Mouse (Mus musculus) heart, embryonic 16.5 days (tissue): ENCODE measurements around the gene Ttc41. TPM values are rescaled to one million over a fixed set of nuclear protein-coding genes. Genes with fewer than 3 reads are reported as not detected.

Source experiments
- ATAC-seq: fragments of 200-750 bp; cut with Nextera tagmentation; replicated peaks from 2 replicates; pipeline ENCODE4 v1.8.0; 2017; ENCODE audit warnings: moderate number of reproducible peaks; ENCODE audit not compliant: insufficient read depth, low FRiP score; ENCODE audit errors: extremely low read depth
- H3K27ac ChIP-seq: fragments of 300-500 bp; sonication (generic); 2 replicates; pipeline ENCODE4 v1.5.1; 2014; ENCODE audit warnings: mild to moderate bottlenecking, low read length, control low read depth, moderate library complexity
- H3K27me3 ChIP-seq: fragments of 300-500 bp; sonication (generic); 2 replicates; pipeline ENCODE4 v1.6.1; 2014; ENCODE audit warnings: low read length, mixed read lengths; ENCODE audit not compliant: control insufficient read depth, insufficient read depth
- H3K36me3 ChIP-seq: fragments of 300-500 bp; sonication (generic); 2 replicates; pipeline ENCODE4 v1.6.1; 2014; ENCODE audit not compliant: control insufficient read depth, insufficient read depth
- H3K4me1 ChIP-seq: fragments of 300-500 bp; sonication (generic); 2 replicates; pipeline ENCODE4 v1.6.1; 2014; ENCODE audit warnings: low read length, mixed read lengths; ENCODE audit not compliant: control insufficient read depth, insufficient read depth
- H3K4me2 ChIP-seq: fragments of 300-500 bp; sonication (generic); 2 replicates; pipeline ENCODE4 v1.6.1; 2014; ENCODE audit warnings: low read depth, mild to moderate bottlenecking, control low read depth, low read length
- H3K4me3 ChIP-seq: fragments of 300-500 bp; sonication (generic); 2 replicates; pipeline ENCODE4 v1.5.1; 2014; ENCODE audit warnings: mild to moderate bottlenecking, control low read depth, low read length
- H3K9ac ChIP-seq: fragments of 300-500 bp; sonication (generic); 2 replicates; pipeline ENCODE4 v1.6.1; 2014; ENCODE audit warnings: low read length, control low read depth
- H3K9me3 ChIP-seq: fragments of 300-500 bp; sonication (generic); replicated peaks from 2 replicates; pipeline ENCODE4 v1.6.1; 2016; ENCODE audit warnings: low read length; ENCODE audit not compliant: control insufficient read depth
- WGBS: fragments of 180-500 bp; shearing (Covaris S2); extraction: QIAGEN DNeasy Blood & Tissue Kit; methylation state at CpG from one replicate; pipeline ENCODE4 v1.1.7; 2014; 5-methylcytosine and 5-hydroxymethylcytosine counted together
- polyA plus RNA-seq: library from polyadenylated mRNA; unstranded; fragments of >200 nt; fragmentation: Nextera tagmentation; extraction: Ambion mirVana; gene quantifications from 2 replicates; pipeline ENCODE4 v1.2.1, GENCODE M21; 2015

Gene Ttc41
- polyA plus RNA-seq, 1 experiment from 2014 or later: 1.9 TPM

- H3K4me2 ChIP-seq: peak overlapping the region; percentile 95
- peaks cover 28% of the 10 kb centered on the region for H3K4me1 ChIP-seq
- ATAC-seq: no peak
- WGBS: 23% methylated on average over 19 of the region's 19 CpGs
- no peaks in the 10 kb centered on the region for H3K36me3 ChIP-seq
- no peaks in the 10 kb centered on the region for H3K9me3 ChIP-seq
- H3K4me3 ChIP-seq: peak overlapping the region; percentile 89
- peak overlapping the region; percentile 95 for H3K27ac ChIP-seq
- no peaks in the 10 kb centered on the region for H3K27me3 ChIP-seq
- H3K9ac ChIP-seq: peak overlapping the region; percentile 72
These were observed 72.2 kb downstream of the Ttc41 start for GRCm38 (mm10) chr10:86777614-86778319.

- peak; percentile 97 for ATAC-seq
- H3K27me3 ChIP-seq: no peaks in the 10 kb centered on the region
- WGBS: under 1% methylated on average over 44 of the region's 44 CpGs
These were observed 72.9 kb downstream of the Ttc41 start, which contains the start of gene Nt5dc3 for GRCm38 (mm10) chr10:86778398-86779116. Nt5dc3 (plus strand) TSS chr10:86779005.

GRCm38 (mm10) chr10:86779117-86779755 is 73.6 kb downstream of the Ttc41 start:
- peaks cover 28% of the 10 kb centered on the region for H3K4me1 ChIP-seq
- H3K27ac ChIP-seq: peak overlapping the region; percentile 82
- WGBS: under 1% methylated on average over 58 of the region's 58 CpGs
- H3K9ac ChIP-seq: peak overlapping the region; percentile 96
- no peaks in the 10 kb centered on the region for H3K36me3 ChIP-seq
- peak overlapping the region; percentile 95 for H3K4me2 ChIP-seq
- no peaks in the 10 kb centered on the region for H3K27me3 ChIP-seq
- ATAC-seq: peak; percentile 18; the same call in 1 of the 2 replicates
- H3K4me3 ChIP-seq: peak overlapping the region; percentile 89
- H3K9me3 ChIP-seq: no peaks in the 10 kb centered on the region

More at GRCm38 (mm10) chr10:86778398-86779116, 72.9 kb downstream of the Ttc41 start, which contains the start of gene Nt5dc3:
- Histone ChIP-seq H3K9me3 (no peaks in the 10 kb centered on the region), H3K36me3 (no peaks in the 10 kb centered on the region), H3K4me2 (peak within 1 kb of the TSS; percentile 95), H3K4me3 (peak within 1 kb of the TSS; percentile 89), H3K4me1 (peaks cover 28% of the 10 kb centered on the region), H3K9ac (peak within 1 kb of the TSS; percentile 96), H3K27ac (peak within 1 kb of the TSS; percentile 95)

GRCm38 (mm10) chr10:86779816-86780500 is 74.3 kb downstream of the Ttc41 start:
- Histone ChIP-seq H3K27ac (peak overlapping the region; percentile 82), H3K27me3 (no peaks in the 10 kb centered on the region), H3K4me1 (peaks cover 31% of the 10 kb centered on the region), H3K9ac (peak overlapping the region; percentile 96), H3K9me3 (no peaks in the 10 kb centered on the region), H3K4me2 (peak overlapping the region; percentile 95), H3K4me3 (peak overlapping the region; percentile 89), H3K36me3 (no peaks in the 10 kb centered on the region)
- ATAC-seq: no peak
- 17% methylated on average over 12 of the region's 12 CpGs for WGBS

GRCm38 (mm10) chr10:86781641-86782040 is 76.0 kb downstream of the Ttc41 start:
- H3K4me2 ChIP-seq: 0 out of 2 replicates have a peak overlapping the region, but pooled peaks have one; percentile 25
- WGBS: 61% methylated on average over 5 of the region's 5 CpGs
- H3K9ac ChIP-seq: 0 out of 2 replicates have a peak overlapping the region, but pooled peaks have one; percentile 2
- no peak overlapping the region for H3K27ac ChIP-seq
- no peaks in the 10 kb centered on the region for H3K9me3 ChIP-seq
- H3K36me3 ChIP-seq: no peaks in the 10 kb centered on the region
- H3K27me3 ChIP-seq: no peaks in the 10 kb centered on the region
- H3K4me3 ChIP-seq: no peak overlapping the region
- no peak for ATAC-seq
- H3K4me1 ChIP-seq: peaks cover 32% of the 10 kb centered on the region

GRCm38 (mm10) chr10:86782656-86783055 is 77.0 kb downstream of the Ttc41 start:
- WGBS: 71% methylated on average over 5 of the region's 5 CpGs
- ATAC-seq: no peak
- H3K9me3 ChIP-seq: no peaks in the 10 kb centered on the region
- H3K27ac ChIP-seq: no peak overlapping the region
- H3K4me2 ChIP-seq: no peak overlapping the region
- peaks cover 32% of the 10 kb centered on the region for H3K4me1 ChIP-seq
- H3K27me3 ChIP-seq: no peaks in the 10 kb centered on the region
- H3K36me3 ChIP-seq: no peaks in the 10 kb centered on the region
- no peak overlapping the region for H3K9ac ChIP-seq
- no peak overlapping the region for H3K4me3 ChIP-seq

GRCm38 (mm10) chr10:86783561-86783960 is 78.0 kb downstream of the Ttc41 start:
- WGBS: 82% methylated on average over 5 of the region's 5 CpGs
- Histone ChIP-seq H3K4me1 (peaks cover 35% of the 10 kb centered on the region), H3K27ac (no peak overlapping the region)

GRCm38 (mm10) chr10:86784126-86784675 is 78.6 kb downstream of the Ttc41 start:
- Histone ChIP-seq H3K36me3 (no peaks in the 10 kb centered on the region), H3K4me2 (no peak overlapping the region), H3K4me3 (no peak overlapping the region), H3K9me3 (no peaks in the 10 kb centered on the region), H3K9ac (no peak overlapping the region), H3K4me1 (peaks cover 35% of the 10 kb centered on the region), H3K27ac (no peak overlapping the region), H3K27me3 (no peaks in the 10 kb centered on the region)
- 87% methylated on average over 5 of the region's 5 CpGs for WGBS
- ATAC-seq: no peak

More at GRCm38 (mm10) chr10:86783561-86783960, 78.0 kb downstream of the Ttc41 start:
- Histone ChIP-seq H3K27me3 (no peaks in the 10 kb centered on the region), H3K4me2 (no peak overlapping the region), H3K36me3 (no peaks in the 10 kb centered on the region), H3K9me3 (no peaks in the 10 kb centered on the region), H3K9ac (no peak overlapping the region), H3K4me3 (no peak overlapping the region)
- no peak for ATAC-seq
